ENCODE assay signal across 15 mouse cellular contexts in genomic region chr9:44847446-44847845, GRCm38 (mm10). TPM values are rescaled to one million over a fixed set of nuclear protein-coding genes. Genes with fewer than 3 reads are reported as not detected.
"Had no signal": no experiment of that assay in that cellular context is flagged by ENCODE, and none has a peak within 500 bp of the region (broad histone marks: within the 10 kb centered on the region; RNA-seq: fewer than 3 reads in every experiment).

No protein-coding gene starts in this region.

- H3K27ac ChIP-seq: left cerebral cortex, adult 2 months; limb, embryonic 15.5 days; liver, embryonic 12.5 days; midbrain, embryonic 12.5 days; neural tube, embryonic 13.5 days had no signal

- H3K4me2 ChIP-seq: limb, embryonic 15.5 days; liver, embryonic 12.5 days; lung, embryonic 14.5 days; midbrain, embryonic 12.5 days; neural tube, embryonic 13.5 days had no signal

- H3K9me3 ChIP-seq: limb, embryonic 15.5 days; liver, embryonic 12.5 days; midbrain, embryonic 12.5 days; neural tube, embryonic 13.5 days had no signal

- DNase-seq: lung, embryonic 14.5 days; lung, postnatal 14 days; retina, postnatal 1 day; right cerebral cortex, postnatal 4 days; spleen, adult 18-20 months; thymus, adult 18-20 months; thymus, postnatal 25 days had no signal

- ATAC-seq: liver, embryonic 12.5 days; midbrain, embryonic 16.5 days had no signal

- H3K4me3 ChIP-seq: left cerebral cortex, adult 2 months; limb, embryonic 15.5 days; liver, embryonic 12.5 days; midbrain, embryonic 12.5 days; neural tube, embryonic 13.5 days had no signal

- H3K4me1 ChIP-seq: limb, embryonic 15.5 days; liver, embryonic 12.5 days; midbrain, embryonic 12.5 days; neural tube, embryonic 13.5 days had no signal

- H3K9ac ChIP-seq: limb, embryonic 15.5 days; liver, embryonic 12.5 days; lung, embryonic 14.5 days; midbrain, embryonic 12.5 days; neural tube, embryonic 13.5 days had no signal

- H3K27me3 ChIP-seq: limb, embryonic 15.5 days; liver, embryonic 12.5 days; midbrain, embryonic 12.5 days; neural tube, embryonic 13.5 days had no signal

RNA-seq across cellular contexts. Expression of gene Ttc36, which starts 44.6 kb away (rescaled TPM):
- total RNA-seq: megakaryocyte-erythroid progenitor cell, adult 5-6 weeks had no signal
- polyA plus RNA-seq: limb, embryonic 11.5 days; midbrain, embryonic 12.5 days; midbrain, embryonic 16.5 days; neural tube, embryonic 13.5 days had no signal
